In the genomic region with DNA sequence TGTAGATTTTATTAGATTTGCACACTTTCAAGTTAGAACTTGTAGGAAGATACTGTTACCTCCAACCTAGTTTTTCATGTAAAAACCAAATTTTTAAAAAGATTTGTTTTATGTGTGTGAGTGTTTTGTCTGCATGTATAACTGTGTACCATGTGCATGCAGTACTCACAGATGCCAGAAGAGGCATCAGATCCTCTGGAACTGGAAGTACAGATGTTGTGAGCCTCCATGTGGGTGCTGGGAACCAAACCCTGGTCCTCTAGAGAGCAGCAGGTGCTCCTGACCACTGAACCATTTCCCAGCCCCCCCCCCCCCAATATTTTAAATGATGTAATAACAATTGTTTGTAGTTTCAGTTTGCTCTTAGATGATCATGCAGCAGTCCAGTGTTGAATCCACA, we compare ENCODE assay signal across 1 mouse cellular context.
TF ChIP-seq lines count a peak whose summit lies in the region.

No protein-coding gene starts in this region.

TF ChIP-seq in MEL, 35 proteins besides CTCF, POLR2A, EP300 and RAD21:
- TF ChIP-seq E2F4 (IDR thresholded peaks at IDR 0.05; ENCODE audit: borderline replicate concordance, low read depth, low read length) (no peak), USF1 (IDR thresholded peaks at IDR 0.05; ENCODE audit: low read depth, low read length) (no peak), ZMIZ1 (IDR thresholded peaks at IDR 0.05; ENCODE audit: low read depth, low read length) (no peak), USF2 (IDR thresholded peaks at IDR 0.05; ENCODE audit: borderline replicate concordance in 1 of 2, insufficient read depth in 1 of 2, low read depth in 1 of 2, low read length in 2 of 2) (no peak), NRF1 (IDR thresholded peaks at IDR 0.05; ENCODE audit: insufficient read depth, low read depth, low read length, poor library complexity, severe bottlenecking) (no peak), SMC3 (IDR thresholded peaks at IDR 0.05; ENCODE audit: low read depth, low read length) (no peak), GABPA (IDR thresholded peaks at IDR 0.05; ENCODE audit: low read depth, low read length) (no peak), TCF12 (IDR thresholded peaks at IDR 0.05; ENCODE audit: low read depth, low read length) (no peak), MYC (IDR thresholded peaks at IDR 0.05; ENCODE audit: low read depth, low read length) (no peak), HCFC1 (IDR thresholded peaks at IDR 0.05; ENCODE audit: low read depth, low read length) (no peak), MXI1 (IDR thresholded peaks at IDR 0.05; ENCODE audit: low read depth, low read length) (no peak), CHD2 (IDR thresholded peaks at IDR 0.05; ENCODE audit: low read length) (no peak), SIN3A (IDR thresholded peaks at IDR 0.05; ENCODE audit: low read length) (no peak), GATA1 (IDR thresholded peaks at IDR 0.05; ENCODE audit: low read depth, low read length) (no peak), RCOR1 (IDR thresholded peaks at IDR 0.05; ENCODE audit: low read depth, low read length) (no peak)
TF ChIP-seq in MEL: peak in this region for 0.
